Mouse (Mus musculus) cerebellum, adult 11-12 months (tissue): ENCODE measurements at regions not wholly inside any gene's neighbourhood (a gene's known extent, or its start where the extent isn't known, plus 50 kb on each side); places are given as distances from the start of the nearest gene placed in this dataset.

Experiments
- DNase-seq: peaks from one replicate; pipeline ENCODE4 v3.0.0; 2022

GRCm38 (mm10) chr3:134611516-134612297, 217.1 kb upstream of the Tacr3 start:
- no peak for DNase-seq

DNA sequence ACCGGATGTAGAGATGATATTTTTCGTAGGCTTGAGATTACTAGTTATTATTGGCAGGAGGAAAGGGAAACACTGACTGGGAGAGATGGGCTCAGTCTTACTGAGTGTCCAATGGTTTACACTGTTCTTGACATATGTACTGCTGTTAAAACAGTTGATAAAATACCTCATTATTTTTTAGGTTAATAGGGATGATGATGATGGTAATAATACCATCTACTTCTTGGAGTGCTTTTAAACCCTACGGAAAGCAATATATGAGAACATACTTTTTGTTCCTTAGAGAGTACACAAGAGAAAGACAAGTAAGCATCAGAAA, 216.6 kb upstream of the Tacr3 start:
- DNase-seq = no peak

DNA sequence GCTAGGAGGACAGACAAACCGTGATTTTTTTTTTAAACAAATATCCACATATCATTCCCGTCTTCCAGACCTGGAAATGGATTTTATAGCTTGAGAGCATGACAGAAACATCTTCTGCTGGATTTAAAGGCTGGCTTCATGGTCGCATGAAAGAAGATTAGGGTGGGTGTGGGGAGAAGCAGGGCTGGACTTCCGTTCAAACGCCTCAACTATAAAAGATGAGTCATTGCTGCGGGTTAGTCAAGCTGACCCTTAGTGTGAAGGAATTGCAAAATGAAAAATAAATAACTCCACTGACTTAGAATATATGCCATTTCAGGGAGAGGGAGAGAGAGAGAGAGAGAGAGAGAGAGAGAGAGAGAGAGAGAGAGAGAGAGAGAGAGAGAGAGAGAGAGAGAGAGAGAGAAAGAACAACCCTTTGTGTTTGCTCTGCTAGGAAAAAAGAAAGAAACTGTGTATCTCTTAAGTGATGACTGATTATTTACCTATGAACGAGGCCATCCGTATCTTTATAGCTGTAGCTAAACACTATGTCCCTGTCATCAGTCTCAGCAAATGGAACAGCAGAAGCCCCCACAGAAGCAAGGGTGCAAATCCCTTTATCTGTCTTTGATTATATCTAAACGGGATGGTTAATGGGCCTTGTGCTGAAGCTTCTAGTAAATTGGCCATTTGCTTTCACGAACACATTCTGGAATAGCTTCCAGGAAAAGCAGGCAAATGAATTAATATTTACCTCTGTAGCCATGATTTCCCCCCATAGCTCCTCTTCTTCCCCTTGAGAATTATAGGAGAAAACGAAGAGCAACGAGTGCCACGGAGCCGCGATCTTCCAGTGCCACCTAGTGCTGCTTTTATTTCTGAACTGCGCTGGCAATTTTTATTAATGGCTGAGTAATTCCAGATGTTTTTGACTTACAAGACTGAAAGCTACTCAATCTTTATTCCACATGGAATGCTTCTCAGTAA, 199.4 kb upstream of the Tacr3 start:
- DNase-seq = no peak

GRCm38 (mm10) chr3:134630135-134630516, 198.7 kb upstream of the Tacr3 start:
- no peak for DNase-seq

- DNase-seq = no peak
Observed at GRCm38 (mm10) chr3:134648727-134649445, 179.9 kb upstream of the Tacr3 start.

DNA sequence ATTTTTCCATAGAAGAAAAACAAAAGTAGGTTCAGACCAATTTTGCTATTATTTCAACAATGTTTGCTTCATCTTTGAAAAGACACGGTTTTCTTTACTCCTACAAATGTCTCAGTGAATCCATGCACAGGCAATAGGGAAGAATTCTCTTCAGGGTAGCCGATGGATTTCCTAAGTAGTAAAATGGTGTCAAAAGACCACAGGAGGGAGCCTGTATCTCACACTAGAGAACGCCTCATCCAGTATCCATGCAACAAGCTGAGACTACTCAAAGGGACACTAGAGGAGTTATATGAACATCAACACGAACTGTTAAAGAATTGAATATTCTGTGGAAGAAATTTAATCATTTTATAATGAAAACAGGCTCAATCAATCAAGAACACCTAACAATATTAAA, 174.8 kb upstream of the Tacr3 start:
- DNase-seq = no peak

DNA sequence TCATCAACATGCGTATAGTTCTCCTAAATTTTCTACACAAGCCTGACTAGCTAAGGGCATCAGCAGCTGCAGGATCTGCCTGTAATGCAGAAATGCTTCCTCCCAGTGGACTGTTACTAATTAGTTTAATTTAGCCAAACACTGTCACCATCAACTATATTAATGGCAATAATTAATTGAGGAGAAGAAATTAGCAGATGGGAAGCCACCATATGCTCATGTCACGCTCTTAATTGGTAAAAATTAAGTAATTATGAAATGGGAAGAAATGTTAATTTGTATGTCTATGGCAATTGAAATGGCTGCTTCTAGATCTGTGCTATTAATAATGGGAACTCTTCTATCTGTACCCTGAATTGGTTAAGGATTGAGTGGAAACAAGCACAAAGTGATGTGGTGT, 133.9 kb upstream of the Tacr3 start:
- DNase-seq = no peak

DNA sequence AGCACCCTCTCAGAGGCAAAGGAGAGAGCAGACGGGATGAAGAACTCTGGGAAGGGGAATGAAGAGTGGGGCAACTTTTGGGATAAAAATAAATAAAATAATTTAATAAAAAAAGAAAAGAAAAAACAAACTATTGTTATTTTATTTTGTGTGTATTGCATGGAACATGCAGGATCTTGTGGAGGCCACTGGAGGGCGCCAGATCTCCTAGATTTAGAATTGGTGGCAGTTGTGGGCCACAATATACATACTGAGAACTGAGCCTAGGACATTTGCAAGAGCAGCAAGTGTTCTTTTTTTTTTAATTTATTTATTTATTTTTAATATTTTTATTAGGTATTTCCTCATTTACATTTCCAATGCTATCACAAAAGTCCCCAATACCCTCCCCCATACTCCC, 110.2 kb upstream of the Tacr3 start:
- no peak for DNase-seq

- no peak for DNase-seq
Observed at GRCm38 (mm10) chr3:134735684-134736083, 93.1 kb upstream of the Tacr3 start.

GRCm38 (mm10) chr3:134761108-134761507, 67.7 kb upstream of the Tacr3 start:
- DNase-seq = no peak

GRCm38 (mm10) chr3:134763264-134763936, 65.4 kb upstream of the Tacr3 start:
- DNase-seq = no peak
